Comparison of ENCODE assay signal across 28 mouse cellular contexts in the genomic region with DNA sequence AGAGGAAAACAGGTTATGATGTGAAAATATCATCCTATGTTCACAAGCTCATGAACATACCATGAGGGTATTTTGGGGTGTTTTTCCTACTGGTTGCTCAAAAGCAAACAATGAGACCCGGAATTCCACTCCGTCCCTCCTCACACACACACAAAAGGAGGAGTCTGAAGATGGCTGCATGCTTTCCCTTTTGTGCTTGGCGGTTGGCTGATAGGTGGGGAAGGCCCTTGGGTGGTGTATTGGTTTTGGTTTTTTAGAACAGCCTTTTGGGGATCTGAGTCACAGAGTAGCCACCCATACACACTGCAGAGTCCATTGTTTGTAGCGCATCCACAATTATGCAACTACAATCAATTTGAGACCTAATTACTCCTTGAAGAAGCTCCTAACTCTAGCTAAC.
DNase-seq lines count a peak whose midpoint lies in the region; ATAC-seq lines count a peak whose summit lies in the region.
"Had no signal": no experiment of that assay in that cellular context is flagged by ENCODE, and none has a peak within 500 bp of the region (broad histone marks: within the 10 kb centered on the region; RNA-seq: fewer than 3 reads in every experiment).

No protein-coding gene starts in this region.

- no peaks in the 10 kb centered on the region for H3K9me3 ChIP-seq in hindbrain, embryonic 10.5 days
- no peaks in the 10 kb centered on the region for H3K9me3 ChIP-seq in hindbrain, embryonic 13.5 days
- no peaks in the 10 kb centered on the region for H3K9me3 ChIP-seq in midbrain, embryonic 11.5 days (ENCODE audit: control insufficient read depth, low read length)
- H3K9me3 ChIP-seq in midbrain, embryonic 14.5 days (ENCODE audit: control insufficient read depth, low read length) = no peaks in the 10 kb centered on the region
- H3K9me3 ChIP-seq: embryonic facial prominence, embryonic 10.5 days; embryonic facial prominence, embryonic 13.5 days; heart, embryonic 10.5 days; heart, embryonic 13.5 days had no signal

- H3K4me1 ChIP-seq in hindbrain, embryonic 10.5 days (replicated peaks) = peaks cover 20% of the 10 kb centered on the region
- H3K4me1 ChIP-seq in hindbrain, embryonic 13.5 days (replicated peaks) = peaks cover 9% of the 10 kb centered on the region
- H3K4me1 ChIP-seq in midbrain, embryonic 11.5 days (ENCODE audit: control insufficient read depth, insufficient read depth, low read length) = peaks cover 4% of the 10 kb centered on the region; the same call in 1 of the 2 replicates
- H3K4me1 ChIP-seq in midbrain, embryonic 14.5 days (ENCODE audit: control insufficient read depth, insufficient read depth, low read length) = 0 out of 2 replicates have a peak, but pooled peaks cover 3% of the 10 kb centered on the region

- no peak overlapping the region for H3K9ac ChIP-seq in hindbrain, embryonic 13.5 days
- H3K9ac ChIP-seq in midbrain, embryonic 11.5 days (ENCODE audit: low read length) = no peak overlapping the region
- no peak overlapping the region for H3K9ac ChIP-seq in midbrain, embryonic 14.5 days (replicated peaks; ENCODE audit: low read length)
- H3K9ac ChIP-seq: embryonic facial prominence, embryonic 13.5 days; heart, embryonic 13.5 days; hindbrain, embryonic 14.5 days had no signal

- ATAC-seq in hindbrain, embryonic 13.5 days (ENCODE audit: low FRiP score) = no peak
- ATAC-seq in midbrain, embryonic 11.5 days (ENCODE audit: low FRiP score) = no peak
- no peak for ATAC-seq in midbrain, embryonic 14.5 days (ENCODE audit: low FRiP score, low TSS enrichment)
- ATAC-seq in megakaryocyte progenitor cell, adult 5-6 weeks (replicated peaks; ENCODE audit: poor library complexity) = no peak
- ATAC-seq: CD4-positive, CD25-positive, alpha-beta regulatory T cell, adult 4 months; forebrain, embryonic 16.5 days; intestine, postnatal 0 days had no signal

- no peak overlapping the region for H3K4me2 ChIP-seq in hindbrain, embryonic 13.5 days
- H3K4me2 ChIP-seq in midbrain, embryonic 11.5 days = no peak overlapping the region
- H3K4me2 ChIP-seq in midbrain, embryonic 14.5 days (ENCODE audit: low read length) = no peak overlapping the region
- H3K4me2 ChIP-seq: embryonic facial prominence, embryonic 13.5 days; heart, embryonic 13.5 days; hindbrain, embryonic 14.5 days had no signal

- WGBS in hindbrain, embryonic 10.5 days = 76% methylated on average over 4 of the region's 4 CpGs
- WGBS in hindbrain, embryonic 13.5 days = 66% methylated on average over 4 of the region's 4 CpGs
- WGBS in midbrain, embryonic 11.5 days = 80% methylated on average over 4 of the region's 4 CpGs
- 68% methylated on average over 4 of the region's 4 CpGs for WGBS in midbrain, embryonic 14.5 days

- DNase-seq in hindbrain, embryonic 10.5 days (ENCODE audit: low spot score) = no peak
- DNase-seq in midbrain, embryonic 11.5 days (ENCODE audit: low spot score, missing footprints) = peak; percentile 84
- no peak for DNase-seq in midbrain, embryonic 14.5 days
- DNase-seq in Muller cell, postnatal 12 days (ENCODE audit: inconsistent ontology term) = peak; percentile 58
- peak; percentile 15 for DNase-seq in R1 (ENCODE audit: low read depth, low spot score)
- DNase-seq: adrenal gland, adult 8-10 months; adrenal gland, postnatal 25 days; cerebellum, adult 11-12 months; cerebellum, adult 8-10 months; cerebellum, postnatal 10 days; cerebellum, postnatal 36 days; embryo, embryonic 11 days; gastrocnemius, postnatal 10 days; gastrocnemius, postnatal 36 days; heart, adult 2 months; heart, postnatal 14 days; heart, postnatal 4 days had no signal

- H3K27me3 ChIP-seq in hindbrain, embryonic 10.5 days (ENCODE audit: insufficient read depth, poor library complexity, severe bottlenecking) = no peaks in the 10 kb centered on the region
- no peaks in the 10 kb centered on the region for H3K27me3 ChIP-seq in hindbrain, embryonic 13.5 days
- no peaks in the 10 kb centered on the region for H3K27me3 ChIP-seq in midbrain, embryonic 11.5 days (ENCODE audit: control insufficient read depth, insufficient read depth, low read length)
- no peaks in the 10 kb centered on the region for H3K27me3 ChIP-seq in midbrain, embryonic 14.5 days (ENCODE audit: control insufficient read depth, insufficient read depth, low read length)
- H3K27me3 ChIP-seq: embryonic facial prominence, embryonic 13.5 days; heart, embryonic 13.5 days had no signal

- no peaks in the 10 kb centered on the region for H3K36me3 ChIP-seq in hindbrain, embryonic 10.5 days
- H3K36me3 ChIP-seq in hindbrain, embryonic 13.5 days = no peaks in the 10 kb centered on the region
- H3K36me3 ChIP-seq in midbrain, embryonic 11.5 days (ENCODE audit: control insufficient read depth, insufficient read depth, low read length) = no peaks in the 10 kb centered on the region
- H3K36me3 ChIP-seq in midbrain, embryonic 14.5 days (ENCODE audit: control insufficient read depth, insufficient read depth, low read length) = no peaks in the 10 kb centered on the region
- H3K36me3 ChIP-seq: embryonic facial prominence, embryonic 10.5 days; embryonic facial prominence, embryonic 13.5 days; heart, embryonic 10.5 days; heart, embryonic 13.5 days had no signal

- peak overlapping the region; percentile 74 for H3K27ac ChIP-seq in hindbrain, embryonic 10.5 days
- no peak overlapping the region for H3K27ac ChIP-seq in hindbrain, embryonic 13.5 days
- no peak overlapping the region for H3K27ac ChIP-seq in midbrain, embryonic 11.5 days (ENCODE audit: low read depth, low read length)
- no peak overlapping the region for H3K27ac ChIP-seq in midbrain, embryonic 14.5 days (replicated peaks; ENCODE audit: low read depth, low read length)
- H3K27ac ChIP-seq: embryonic facial prominence, embryonic 10.5 days; embryonic facial prominence, embryonic 13.5 days; heart, adult 2 months; heart, embryonic 10.5 days; heart, embryonic 13.5 days; hindbrain, embryonic 14.5 days had no signal

- no peak overlapping the region for H3K4me3 ChIP-seq in hindbrain, embryonic 10.5 days
- H3K4me3 ChIP-seq in hindbrain, embryonic 13.5 days = no peak overlapping the region
- H3K4me3 ChIP-seq in midbrain, embryonic 11.5 days (ENCODE audit: low read depth, low read length) = no peak overlapping the region
- no peak overlapping the region for H3K4me3 ChIP-seq in midbrain, embryonic 14.5 days (replicated peaks; ENCODE audit: low read depth, low read length)
- H3K4me3 ChIP-seq: embryonic facial prominence, embryonic 10.5 days; embryonic facial prominence, embryonic 13.5 days; erythroblast, embryonic 14.5 days; heart, adult 2 months; heart, embryonic 10.5 days; heart, embryonic 13.5 days had no signal

Comparison
In these comparisons a context has a peak if more than half of its experiments do, and no peak if none do; other contexts are left out.
1. DNase-seq: peak in midbrain, embryonic 11.5 days (single experiment), Muller cell, postnatal 12 days (single experiment) and R1 (single experiment); none in hindbrain, embryonic 10.5 days (single experiment) and midbrain, embryonic 14.5 days (single experiment).